ENCODE assay signal across 24 mouse cellular contexts in genomic region chr6:34640226-34640625, GRCm38 (mm10). TPM values are rescaled to one million over a fixed set of nuclear protein-coding genes. Genes with fewer than 3 reads are reported as not detected.
DNase-seq lines count a peak whose midpoint lies in the region; ATAC-seq and TF ChIP-seq lines count a peak whose summit lies in the region.
"Had no signal": no experiment of that assay in that cellular context is flagged by ENCODE, and none has a peak within 500 bp of the region (broad histone marks: within the 10 kb centered on the region; RNA-seq: fewer than 3 reads in every experiment).

No protein-coding gene starts in this region.

- DNase-seq in embryonic facial prominence, embryonic 10.5 days (ENCODE audit: low spot score), result no peak
- no peak for DNase-seq in CH12.LX (ENCODE audit: extremely low read depth)
- DNase-seq in heart, embryonic 10.5 days (ENCODE audit: low spot score), result no peak
- DNase-seq in left cerebral cortex, adult 2 months (ENCODE audit: extremely low spot score in 1 of 2, low spot score in 2 of 2), result no peak
- DNase-seq: adrenal gland, postnatal 36 days; cerebellum, adult 11 months; cerebellum, postnatal 10 days; gastrocnemius, postnatal 14 days; heart, adult 11 months; heart, postnatal 14 days; kidney, postnatal 4 days; lung, postnatal 14 days; right cerebral cortex, postnatal 14 days; thymus, adult 2 months; thymus, postnatal 4 days had no signal

- no peak overlapping the region for H3K4me2 ChIP-seq in embryonic facial prominence, embryonic 12.5 days (replicated peaks)
- peak overlapping the region; percentile 46; the same call in 1 of the 2 replicates for H3K4me2 ChIP-seq in CH12.LX (ENCODE audit: insufficient read depth, low read depth, poor library complexity, severe bottlenecking)
- H3K4me2 ChIP-seq in intestine, embryonic 16.5 days (ENCODE audit: low read depth, low read length), result 0 out of 2 replicates have a peak overlapping the region, but pooled peaks have one; percentile 17
- H3K4me2 ChIP-seq in stomach, embryonic 15.5 days, result no peak overlapping the region
- H3K4me2 ChIP-seq: heart, embryonic 13.5 days; kidney, embryonic 15.5 days; midbrain, embryonic 12.5 days had no signal

- no peak overlapping the region for H3K4me3 ChIP-seq in embryonic facial prominence, embryonic 12.5 days
- no peak overlapping the region for H3K4me3 ChIP-seq in embryonic facial prominence, embryonic 10.5 days
- H3K4me3 ChIP-seq in CH12.LX (replicated peaks in 1 of 3; ENCODE audit: low read depth in 2 of 3, low read length in 2 of 3, poor library complexity in 1 of 3), result no peak overlapping the region
- H3K4me3 ChIP-seq in intestine, embryonic 16.5 days (ENCODE audit: low read length), result no peak overlapping the region
- H3K4me3 ChIP-seq in stomach, embryonic 15.5 days (replicated peaks), result no peak overlapping the region
- H3K4me3 ChIP-seq in heart, embryonic 10.5 days, result no peak overlapping the region
- H3K4me3 ChIP-seq in left cerebral cortex, adult 2 months, result no peak overlapping the region
- H3K4me3 ChIP-seq: forebrain, embryonic 10.5 days; heart, embryonic 13.5 days; kidney, embryonic 15.5 days; midbrain, embryonic 12.5 days had no signal

- no peaks in the 10 kb centered on the region for H3K36me3 ChIP-seq in embryonic facial prominence, embryonic 12.5 days
- H3K36me3 ChIP-seq in embryonic facial prominence, embryonic 10.5 days (replicated peaks), result no peaks in the 10 kb centered on the region
- H3K36me3 ChIP-seq in CH12.LX (replicated peaks in 1 of 2; ENCODE audit: control insufficient read depth in 1 of 2, insufficient read depth in 1 of 2, low read length in 1 of 2), result no peaks in the 10 kb centered on the region
- H3K36me3 ChIP-seq in intestine, embryonic 16.5 days (ENCODE audit: control insufficient read depth, insufficient read depth, low read length), result no peaks in the 10 kb centered on the region
- H3K36me3 ChIP-seq in stomach, embryonic 15.5 days, result no peaks in the 10 kb centered on the region
- peaks cover 4% of the 10 kb centered on the region; the same call in 1 of the 2 replicates for H3K36me3 ChIP-seq in heart, embryonic 10.5 days
- H3K36me3 ChIP-seq: forebrain, embryonic 10.5 days; kidney, embryonic 15.5 days; midbrain, embryonic 12.5 days had no signal

- intact Hi-C loops in left cerebral cortex, adult 2 months (cut with DNase I), result no loop called here

- TF ChIP-seq EP300 in CH12.LX (IDR thresholded peaks at IDR 0.05; ENCODE audit: low read length), result no peak

- H3K4me1 ChIP-seq in embryonic facial prominence, embryonic 12.5 days, result peaks cover 34% of the 10 kb centered on the region
- H3K4me1 ChIP-seq in embryonic facial prominence, embryonic 10.5 days, result peaks cover 39% of the 10 kb centered on the region
- H3K4me1 ChIP-seq in CH12.LX (ENCODE audit: control insufficient read depth in 1 of 2, insufficient read depth in 2 of 2), result no peaks in the 10 kb centered on the region
- peaks cover 15% of the 10 kb centered on the region; the same call in 1 of the 2 replicates for H3K4me1 ChIP-seq in intestine, embryonic 16.5 days (ENCODE audit: control insufficient read depth, insufficient read depth, low read length)
- H3K4me1 ChIP-seq in stomach, embryonic 15.5 days, result peaks cover 16% of the 10 kb centered on the region; the same call in 1 of the 2 replicates
- peaks cover 39% of the 10 kb centered on the region for H3K4me1 ChIP-seq in heart, embryonic 10.5 days
- H3K4me1 ChIP-seq: midbrain, embryonic 12.5 days had no signal

- in situ Hi-C loops in CH12.LX (cut with MboI; ENCODE audit: low pct_ligation_motif_present, low pct_unique_long_range_greater_than_20kb, low sequenced_read_pairs), result no loop called here

- TF ChIP-seq RAD21 in CH12.LX (IDR thresholded peaks at IDR 0.05; ENCODE audit: low read depth, low read length), result no peak

- H3K9ac ChIP-seq in embryonic facial prominence, embryonic 12.5 days, result no peak overlapping the region
- no peak overlapping the region for H3K9ac ChIP-seq in CH12.LX (ENCODE audit: insufficient read depth, low read depth)
- peak overlapping the region; percentile 25; the same call in 1 of the 2 replicates for H3K9ac ChIP-seq in intestine, embryonic 16.5 days (ENCODE audit: low read depth, low read length)
- H3K9ac ChIP-seq in stomach, embryonic 15.5 days, result no peak overlapping the region
- H3K9ac ChIP-seq: heart, embryonic 13.5 days; kidney, embryonic 15.5 days; midbrain, embryonic 12.5 days had no signal

- TF ChIP-seq CTCF in CH12.LX (conservative IDR thresholded peaks at IDR 0.05 in 1 of 2, IDR thresholded peaks at IDR 0.05 in 1 of 2; ENCODE audit: low read depth in 2 of 2, low read length in 2 of 2), result no peak
- no peak for TF ChIP-seq CTCF in left cerebral cortex, adult 2 months (IDR thresholded peaks at IDR 0.05)

- H3K9me3 ChIP-seq in embryonic facial prominence, embryonic 12.5 days, result no peaks in the 10 kb centered on the region
- H3K9me3 ChIP-seq in embryonic facial prominence, embryonic 10.5 days, result no peaks in the 10 kb centered on the region
- no peaks in the 10 kb centered on the region for H3K9me3 ChIP-seq in CH12.LX (replicated peaks; ENCODE audit: low read length)
- no peaks in the 10 kb centered on the region for H3K9me3 ChIP-seq in intestine, embryonic 16.5 days (ENCODE audit: control insufficient read depth, low read length)
- H3K9me3 ChIP-seq in stomach, embryonic 15.5 days, result no peaks in the 10 kb centered on the region
- no peaks in the 10 kb centered on the region for H3K9me3 ChIP-seq in heart, embryonic 10.5 days
- H3K9me3 ChIP-seq: forebrain, embryonic 10.5 days; heart, embryonic 13.5 days; kidney, embryonic 15.5 days; midbrain, embryonic 12.5 days had no signal

- TF ChIP-seq POLR2A in CH12.LX (IDR thresholded peaks at IDR 0.05; ENCODE audit: low read depth, low read length), result no peak

- 84% methylated on average over 9 of the region's 9 CpGs for WGBS in embryonic facial prominence, embryonic 12.5 days
- WGBS in embryonic facial prominence, embryonic 10.5 days, result 89% methylated on average over 9 of the region's 9 CpGs
- 55% methylated on average over 9 of the region's 9 CpGs for WGBS in intestine, embryonic 16.5 days
- WGBS in stomach, embryonic 15.5 days, result 50% methylated on average over 9 of the region's 9 CpGs
- 87% methylated on average over 9 of the region's 9 CpGs for WGBS in heart, embryonic 10.5 days

- no peaks in the 10 kb centered on the region for H3K79me2 ChIP-seq in CH12.LX (replicated peaks; ENCODE audit: control insufficient read depth, extremely low read depth, insufficient read depth, poor library complexity, severe bottlenecking)

- 0 out of 2 replicates have a peak overlapping the region, but pooled peaks have one; percentile 30 for H3K27ac ChIP-seq in embryonic facial prominence, embryonic 12.5 days
- H3K27ac ChIP-seq in embryonic facial prominence, embryonic 10.5 days (replicated peaks), result no peak overlapping the region
- H3K27ac ChIP-seq in CH12.LX (ENCODE audit: insufficient read depth, low read depth), result no peak overlapping the region
- H3K27ac ChIP-seq in intestine, embryonic 16.5 days (ENCODE audit: low read length), result no peak overlapping the region
- H3K27ac ChIP-seq in stomach, embryonic 15.5 days, result peak overlapping the region; percentile 1; the same call in 1 of the 2 replicates
- no peak overlapping the region for H3K27ac ChIP-seq in heart, embryonic 10.5 days
- H3K27ac ChIP-seq in left cerebral cortex, adult 2 months, result no peak overlapping the region
- H3K27ac ChIP-seq: forebrain, embryonic 10.5 days; kidney, embryonic 15.5 days; midbrain, embryonic 12.5 days had no signal

- no peaks in the 10 kb centered on the region for H3K27me3 ChIP-seq in embryonic facial prominence, embryonic 12.5 days
- H3K27me3 ChIP-seq in embryonic facial prominence, embryonic 10.5 days (replicated peaks; ENCODE audit: low read depth, poor library complexity, severe bottlenecking), result no peaks in the 10 kb centered on the region
- H3K27me3 ChIP-seq in CH12.LX (replicated peaks), result no peaks in the 10 kb centered on the region
- H3K27me3 ChIP-seq in intestine, embryonic 16.5 days (replicated peaks; ENCODE audit: control insufficient read depth, insufficient read depth, low read length), result no peaks in the 10 kb centered on the region
- H3K27me3 ChIP-seq in stomach, embryonic 15.5 days (replicated peaks), result no peaks in the 10 kb centered on the region
- H3K27me3 ChIP-seq in heart, embryonic 10.5 days (ENCODE audit: insufficient read depth, poor library complexity, severe bottlenecking), result no peaks in the 10 kb centered on the region
- H3K27me3 ChIP-seq: heart, embryonic 13.5 days; kidney, embryonic 15.5 days; midbrain, embryonic 12.5 days had no signal

- dilution Hi-C loops in CH12.LX (cut with MboI; ENCODE audit: extremely low pct_ligation_motif_present, extremely low pct_unique_long_range_greater_than_20kb, low sequenced_read_pairs), result no loop called here

- ATAC-seq in embryonic facial prominence, embryonic 12.5 days (ENCODE audit: insufficient number of reproducible peaks, insufficient read depth, low FRiP score, low TSS enrichment), result no peak
- peak; percentile 80 for ATAC-seq in intestine, embryonic 16.5 days
- ATAC-seq in stomach, embryonic 15.5 days (ENCODE audit: insufficient read depth, low FRiP score, low read depth), result no peak; the same call in 1 of the 2 replicates
- ATAC-seq: CD4-positive, CD25-positive, alpha-beta regulatory T cell, adult 4 months; forebrain, embryonic 16.5 days had no signal

TF ChIP-seq in CH12.LX, 34 proteins besides CTCF, POLR2A, EP300 and RAD21:
- TF ChIP-seq MEF2A (IDR thresholded peaks at IDR 0.05; ENCODE audit: borderline replicate concordance, low read depth, low read length), result no peak
- peak; percentile 56 for TF ChIP-seq BHLHE40 (IDR thresholded peaks at IDR 0.05; ENCODE audit: low read depth, low read length)

RNA-seq across cellular contexts. Expression of gene Cald1, which starts 41.9 kb away (rescaled TPM):
- polyA plus RNA-seq in embryonic facial prominence, embryonic 12.5 days (2016; fragmentation: Nextera tagmentation; extraction: Ambion mirVana), result 342 and 370 TPM in 2 replicates
- 189 and 232 TPM in 2 replicates for polyA plus RNA-seq in embryonic facial prominence, embryonic 10.5 days (2016; fragmentation: Nextera tagmentation; extraction: Ambion mirVana)
- 0.38 and 0.55 TPM in 2 replicates for total RNA-seq in CH12.LX (2012; rRNA removed)
- total RNA-seq in CH12.LX (2014; rRNA removed), result 0.97 and 1.1 TPM in 2 replicates
- polyA plus RNA-seq in CH12.LX (2012; ENCODE audit: insufficient read length, low read depth), result 4.0 and 5.8 TPM in 2 replicates
- polyA plus RNA-seq in intestine, embryonic 16.5 days (2015; fragmentation: Nextera tagmentation; extraction: Ambion mirVana), result 283 and 336 TPM in 2 replicates
- polyA plus RNA-seq in stomach, embryonic 15.5 days (2015; fragmentation: Nextera tagmentation; extraction: Ambion mirVana), result 396 and 401 TPM in 2 replicates
- 123 and 189 TPM in 2 replicates for polyA plus RNA-seq in heart, embryonic 10.5 days (2016; fragmentation: Nextera tagmentation; extraction: Ambion mirVana)
- 10 to 100 TPM; 20.9 to 22.4 TPM for total RNA-seq in left cerebral cortex, adult 2 months (2021)

Comparison
In these comparisons a context has a peak if more than half of its experiments do, and no peak if none do; other contexts are left out.
1. H3K27ac ChIP-seq: peak in embryonic facial prominence, embryonic 12.5 days (single experiment) and stomach, embryonic 15.5 days (single experiment); none in embryonic facial prominence, embryonic 10.5 days (single experiment), CH12.LX (single experiment), intestine, embryonic 16.5 days (single experiment), heart, embryonic 10.5 days (single experiment) and left cerebral cortex, adult 2 months (single experiment).
2. H3K4me2 ChIP-seq: peak in CH12.LX (single experiment) and intestine, embryonic 16.5 days (single experiment); none in embryonic facial prominence, embryonic 12.5 days (single experiment) and stomach, embryonic 15.5 days (single experiment).
3. RNA of gene Cald1, which starts 41.9 kb away (polyA plus RNA-seq): 396 to 401 TPM in stomach, embryonic 15.5 days, 342 to 370 TPM in embryonic facial prominence, embryonic 12.5 days, 283 to 336 TPM in intestine, embryonic 16.5 days, 189 to 232 TPM in embryonic facial prominence, embryonic 10.5 days and 123 to 189 TPM in heart, embryonic 10.5 days; 4.0 to 5.8 TPM in CH12.LX; every median in the first group is over 10 times any median in the second.